Mouse (Mus musculus) stomach, embryonic 14.5 days (tissue): ENCODE data around the gene Arhgef3. TPM values are rescaled to one million over a fixed set of nuclear protein-coding genes. Genes with fewer than 3 reads are reported as not detected.

Experiments
- ATAC-seq: fragments of 200-750 bp; cut with Nextera tagmentation; 2 replicates; pipeline ENCODE4 v1.8.0; 2017; ENCODE audit warnings: low read depth, moderate TSS enrichment; ENCODE audit not compliant: insufficient number of reproducible peaks, insufficient read depth, low FRiP score
- H3K27ac ChIP-seq: fragments of 300-500 bp; sonication (generic); 2 replicates; pipeline ENCODE4 v1.5.1; 2014; ENCODE audit warnings: mild to moderate bottlenecking, low read length, moderate library complexity, mixed read lengths
- H3K27me3 ChIP-seq: fragments of 300-500 bp; sonication (generic); 2 replicates; pipeline ENCODE4 v1.6.1; 2014; ENCODE audit warnings: low read length, control low read depth, mixed read lengths; ENCODE audit not compliant: control insufficient read depth, insufficient read depth
- H3K36me3 ChIP-seq: fragments of 300-500 bp; sonication (generic); 2 replicates; pipeline ENCODE4 v1.6.1; 2014; ENCODE audit warnings: mild to moderate bottlenecking, control low read depth, low read length, moderate library complexity, mixed read lengths; ENCODE audit not compliant: control insufficient read depth, insufficient read depth
- H3K4me1 ChIP-seq: fragments of 300-500 bp; sonication (generic); 2 replicates; pipeline ENCODE4 v1.6.1; 2014; ENCODE audit warnings: low read length, control low read depth, mixed read lengths; ENCODE audit not compliant: control insufficient read depth, insufficient read depth
- H3K4me2 ChIP-seq: fragments of 300-500 bp; sonication (generic); replicated peaks from 2 replicates; pipeline ENCODE4 v1.6.1; 2014; ENCODE audit warnings: low read depth, low read length, control low read depth
- H3K4me3 ChIP-seq: fragments of 300-500 bp; sonication (generic); 2 replicates; pipeline ENCODE4 v1.5.1; 2014; ENCODE audit warnings: low read depth, low read length, control low read depth
- H3K9ac ChIP-seq: fragments of 300-500 bp; sonication (generic); replicated peaks from 2 replicates; pipeline ENCODE4 v1.6.1; 2014; ENCODE audit warnings: low read depth, mild to moderate bottlenecking, control low read depth, low read length, moderate library complexity, mixed read lengths
- H3K9me3 ChIP-seq: fragments of 300-500 bp; sonication (generic); 2 replicates; pipeline ENCODE4 v1.6.1; 2016; ENCODE audit warnings: low read depth, low read length, control low read depth; ENCODE audit not compliant: control insufficient read depth
- WGBS: fragments of 180-500 bp; shearing (Covaris S2); extraction: QIAGEN DNeasy Blood & Tissue Kit; methylation state at CpG from one replicate; pipeline ENCODE4 v1.1.7; 2014; 5-methylcytosine and 5-hydroxymethylcytosine counted together
- polyA plus RNA-seq: library from polyadenylated mRNA; unstranded; fragments of >200 nt; fragmentation: Nextera tagmentation; extraction: Ambion mirVana; gene quantifications from 2 replicates; pipeline ENCODE4 v1.2.1, GENCODE M21; 2014

Gene Arhgef3
- polyA plus RNA-seq, 1 experiment from 2014 or later = 16.4 TPM

DNA sequence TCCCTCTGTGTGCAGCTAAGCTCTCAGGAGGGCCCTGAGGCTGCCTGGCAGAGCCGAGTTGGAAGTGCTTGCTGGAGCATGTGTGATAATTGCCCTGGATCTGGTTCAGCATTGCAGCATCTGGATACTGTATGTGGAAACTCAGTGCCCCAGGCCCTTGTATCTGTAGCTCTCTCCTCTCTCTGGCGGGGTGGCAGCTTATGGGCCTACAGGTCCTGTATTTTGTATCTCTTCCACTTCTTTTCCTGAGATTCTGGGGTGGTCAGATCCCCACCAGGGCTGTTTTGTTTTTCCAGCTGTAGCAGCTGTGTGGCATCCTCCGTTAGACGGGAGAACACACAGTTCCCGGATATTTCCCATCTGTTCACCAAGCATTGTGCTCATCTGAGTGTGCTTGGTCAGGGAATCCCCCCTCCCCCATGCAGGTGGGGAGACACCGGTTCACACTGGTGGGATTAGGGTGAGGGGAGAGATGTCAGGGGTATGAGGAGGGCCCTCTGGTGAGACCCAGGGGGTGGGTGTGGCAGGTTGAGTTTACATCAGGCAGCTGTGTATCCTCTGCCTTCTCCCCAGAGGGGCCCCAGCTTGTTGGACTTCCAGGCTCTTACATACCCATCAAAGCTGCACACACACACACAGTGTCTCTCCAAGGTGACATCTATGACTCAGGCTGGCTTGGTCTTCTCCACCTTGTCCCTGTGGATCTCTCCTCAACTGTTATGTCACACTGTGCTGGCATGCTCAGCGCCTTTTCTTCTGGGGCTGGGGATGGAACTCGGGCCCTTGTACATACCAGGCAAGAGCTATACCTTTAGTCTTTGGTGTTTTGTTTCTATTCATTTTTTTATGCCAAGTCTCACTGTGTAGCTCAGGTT, 30.7 kb downstream of the Arhgef3 start:
- Histone ChIP-seq H3K4me2 (no peak overlapping the region), H3K4me3 (no peak overlapping the region), H3K27me3 (no peaks in the 10 kb centered on the region), H3K27ac (peak overlapping the region; percentile 56; the same call in 1 of the 2 replicates), H3K36me3 (no peaks in the 10 kb centered on the region), H3K9ac (no peak overlapping the region; the same call in 1 of the 2 replicates), H3K9me3 (no peaks in the 10 kb centered on the region), H3K4me1 (peaks cover 8% of the 10 kb centered on the region; the same call in 1 of the 2 replicates)
- 46% methylated on average over 8 of the region's 8 CpGs for WGBS
- peak; percentile 39; the same call in 1 of the 2 replicates for ATAC-seq

- H3K4me2 ChIP-seq = no peak overlapping the region
- peaks cover 11% of the 10 kb centered on the region; the same call in 1 of the 2 replicates for H3K4me1 ChIP-seq
- no peak for ATAC-seq
- H3K9me3 ChIP-seq = no peaks in the 10 kb centered on the region
- no peak overlapping the region for H3K4me3 ChIP-seq
- no peak overlapping the region for H3K9ac ChIP-seq
- H3K27ac ChIP-seq = no peak overlapping the region
- H3K27me3 ChIP-seq = no peaks in the 10 kb centered on the region
- H3K36me3 ChIP-seq = no peaks in the 10 kb centered on the region
- WGBS = 88% methylated on average over 7 of the region's 7 CpGs
Measured at GRCm38 (mm10) chr14:27147726-27148125, 33.0 kb downstream of the Arhgef3 start.

- H3K36me3 ChIP-seq = no peaks in the 10 kb centered on the region
- H3K27ac ChIP-seq = no peak overlapping the region
- H3K27me3 ChIP-seq = no peaks in the 10 kb centered on the region
- ATAC-seq = no peak
- WGBS = 80% methylated on average over 5 of the region's 5 CpGs
- no peaks in the 10 kb centered on the region for H3K9me3 ChIP-seq
- H3K4me2 ChIP-seq = no peak overlapping the region
- no peak overlapping the region for H3K9ac ChIP-seq
- H3K4me1 ChIP-seq = peaks cover 11% of the 10 kb centered on the region; the same call in 1 of the 2 replicates
- no peak overlapping the region for H3K4me3 ChIP-seq
Measured at GRCm38 (mm10) chr14:27149401-27149800, 34.7 kb downstream of the Arhgef3 start.

GRCm38 (mm10) chr14:27150011-27150640, 35.4 kb downstream of the Arhgef3 start:
- no peaks in the 10 kb centered on the region for H3K9me3 ChIP-seq
- no peaks in the 10 kb centered on the region for H3K36me3 ChIP-seq
- peaks cover 8% of the 10 kb centered on the region; the same call in 1 of the 2 replicates for H3K4me1 ChIP-seq
- no peak overlapping the region for H3K4me2 ChIP-seq
- WGBS = 49% methylated on average over 6 of the region's 6 CpGs
- H3K27me3 ChIP-seq = no peaks in the 10 kb centered on the region
- H3K27ac ChIP-seq = no peak overlapping the region
- H3K9ac ChIP-seq = no peak overlapping the region
- no peak for ATAC-seq
- H3K4me3 ChIP-seq = no peak overlapping the region

- H3K27ac ChIP-seq = peak overlapping the region; percentile 35; the same call in 1 of the 2 replicates
- no peaks in the 10 kb centered on the region for H3K36me3 ChIP-seq
- no peaks in the 10 kb centered on the region for H3K27me3 ChIP-seq
- no peaks in the 10 kb centered on the region for H3K9me3 ChIP-seq
- 17% methylated on average over 8 of the region's 8 CpGs for WGBS
- peak; percentile 56; the same call in 1 of the 2 replicates for ATAC-seq
- no peak overlapping the region for H3K4me3 ChIP-seq
- H3K9ac ChIP-seq = no peak overlapping the region
- H3K4me1 ChIP-seq = peaks cover 3% of the 10 kb centered on the region; the same call in 1 of the 2 replicates
- no peak overlapping the region for H3K4me2 ChIP-seq
Measured at GRCm38 (mm10) chr14:27151432-27151831, 36.7 kb downstream of the Arhgef3 start.

- no peak overlapping the region for H3K4me2 ChIP-seq
- WGBS = 83% methylated on average over 6 of the region's 6 CpGs
- no peak for ATAC-seq
- H3K9me3 ChIP-seq = no peaks in the 10 kb centered on the region
- no peaks in the 10 kb centered on the region for H3K27me3 ChIP-seq
- no peak overlapping the region for H3K9ac ChIP-seq
- no peak overlapping the region for H3K4me3 ChIP-seq
- no peak overlapping the region for H3K27ac ChIP-seq
- H3K4me1 ChIP-seq = peaks cover 3% of the 10 kb centered on the region; the same call in 1 of the 2 replicates
- H3K36me3 ChIP-seq = no peaks in the 10 kb centered on the region
Measured at GRCm38 (mm10) chr14:27155088-27155487, 40.4 kb downstream of the Arhgef3 start.

DNA sequence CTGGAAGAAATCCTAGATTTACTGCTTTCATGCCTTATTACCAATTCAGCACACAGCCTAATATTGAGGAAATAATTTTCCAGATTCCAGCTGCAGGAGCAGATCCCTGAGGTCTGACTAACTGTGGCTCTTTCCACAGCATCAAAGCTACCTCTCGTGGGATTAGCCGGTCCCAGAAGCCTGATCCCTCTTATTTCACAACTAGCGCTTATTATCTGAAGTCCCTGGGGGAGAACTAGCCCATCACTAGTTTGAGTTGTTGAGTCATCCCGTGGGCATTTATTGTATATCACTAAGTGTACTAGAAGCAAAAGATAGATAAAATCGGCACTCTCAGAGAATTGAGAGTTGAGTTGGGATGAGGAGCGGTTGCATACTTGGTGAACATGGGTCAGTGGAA, 41.3 kb downstream of the Arhgef3 start:
- H3K27ac ChIP-seq = no peak overlapping the region
- ATAC-seq = no peak
- H3K4me3 ChIP-seq = no peak overlapping the region
- H3K9me3 ChIP-seq = no peaks in the 10 kb centered on the region
- H3K27me3 ChIP-seq = no peaks in the 10 kb centered on the region
- no peak overlapping the region for H3K4me2 ChIP-seq
- no peaks in the 10 kb centered on the region for H3K36me3 ChIP-seq
- H3K9ac ChIP-seq = no peak overlapping the region
- WGBS = 83% methylated on average over 6 of the region's 6 CpGs
- H3K4me1 ChIP-seq = peaks cover 2% of the 10 kb centered on the region; the same call in 1 of the 2 replicates

DNA sequence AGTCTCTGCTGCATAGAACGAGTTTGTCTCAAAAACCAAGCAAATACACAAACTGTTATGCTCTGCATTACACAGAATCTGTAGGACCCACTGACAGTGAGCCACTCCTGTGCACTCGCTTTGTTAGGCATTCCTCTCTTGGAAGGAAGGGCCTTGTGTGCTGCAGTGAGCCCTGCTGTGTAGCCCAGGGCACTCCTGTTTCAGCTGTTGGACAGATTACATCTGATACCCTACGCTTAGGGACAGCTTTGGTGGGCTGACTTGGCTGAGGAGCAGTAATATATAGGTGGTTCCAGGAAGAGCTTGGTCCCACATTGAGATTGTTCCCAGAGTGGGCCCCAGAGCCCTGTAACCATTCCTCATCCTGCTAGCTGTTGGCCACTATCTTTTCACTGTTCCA, 43.4 kb downstream of the Arhgef3 start:
- 77% methylated on average over 3 of the region's 3 CpGs for WGBS

More for the DNA sequence above, 43.4 kb downstream of the Arhgef3 start:
- Histone ChIP-seq H3K4me1 (no peaks in the 10 kb centered on the region), H3K36me3 (no peaks in the 10 kb centered on the region), H3K27ac (no peak overlapping the region), H3K4me2 (no peak overlapping the region), H3K4me3 (no peak overlapping the region), H3K9me3 (no peaks in the 10 kb centered on the region), H3K9ac (no peak overlapping the region), H3K27me3 (no peaks in the 10 kb centered on the region)
- ATAC-seq = no peak
